Comparison of ENCODE assay signal across 9 mouse cellular contexts in the genomic region with DNA sequence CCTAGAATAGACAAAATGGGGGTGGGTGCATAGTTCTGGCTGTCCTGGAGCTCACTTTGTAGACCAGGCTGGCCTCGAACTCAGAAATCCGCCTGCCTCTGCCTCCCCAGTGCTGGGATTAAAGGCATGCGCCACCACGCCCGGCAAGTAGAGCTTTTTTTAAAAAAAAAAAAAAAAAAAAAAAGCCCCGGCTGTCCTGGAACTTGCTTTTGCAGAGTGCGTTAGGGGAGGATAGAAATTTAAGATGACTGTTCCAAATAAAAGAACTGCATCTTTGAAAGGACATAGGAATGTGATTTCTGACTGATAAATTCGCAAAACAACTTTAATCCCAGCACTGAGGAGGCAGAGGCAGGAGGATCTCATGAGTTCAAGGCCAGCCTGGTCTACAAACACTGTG. TPM values are rescaled to one million over a fixed set of nuclear protein-coding genes. Genes with fewer than 3 reads are reported as not detected.
A peak's percentile ranks its signal among the peaks of the same experiment; 100 is the strongest.
DNase-seq lines count a peak whose midpoint lies in the region; ATAC-seq lines count a peak whose summit lies in the region.
"Had no signal": no experiment of that assay in that cellular context is flagged by ENCODE, and none has a peak within 500 bp of the region (broad histone marks: within the 10 kb centered on the region; RNA-seq: fewer than 3 reads in every experiment).

No protein-coding gene starts in this region.

- peak overlapping the region; percentile 88 for H3K27ac ChIP-seq in kidney, embryonic 14.5 days (ENCODE audit: low read depth, low read length)
- no peak overlapping the region for H3K27ac ChIP-seq in brown adipose tissue, adult 24 weeks (replicated peaks; ENCODE audit: low read depth, low read length)
- H3K27ac ChIP-seq in hindbrain, embryonic 14.5 days, result peak overlapping the region; percentile 93
- H3K27ac ChIP-seq in midbrain, embryonic 13.5 days, result peak overlapping the region; percentile 94

- no peak for DNase-seq in kidney, postnatal 25 days
- DNase-seq in hindbrain, embryonic 14.5 days (ENCODE audit: low spot score), result no peak
- no peak for DNase-seq in urinary bladder, postnatal 25 days (ENCODE audit: low spot score)
- no peak for DNase-seq in urinary bladder, postnatal 36 days (ENCODE audit: low spot score in 2 of 2)
- DNase-seq in frontal cortex, adult 2 months (ENCODE audit: extremely low spot score in 1 of 2, low spot score in 1 of 2), result no peak

- H3K36me3 ChIP-seq in kidney, embryonic 14.5 days (ENCODE audit: control insufficient read depth, insufficient read depth, low read length), result no peaks in the 10 kb centered on the region
- no peaks in the 10 kb centered on the region for H3K36me3 ChIP-seq in hindbrain, embryonic 14.5 days (replicated peaks; ENCODE audit: control insufficient read depth, insufficient read depth)
- 0 out of 2 replicates have a peak, but pooled peaks cover 3% of the 10 kb centered on the region for H3K36me3 ChIP-seq in midbrain, embryonic 13.5 days

- H3K4me3 ChIP-seq in kidney, embryonic 14.5 days (ENCODE audit: low read length), result peak overlapping the region; percentile 70; the same call in 1 of the 2 replicates
- H3K4me3 ChIP-seq in brown adipose tissue, adult 24 weeks (ENCODE audit: insufficient read depth, low read depth, low read length), result peak overlapping the region; percentile 81
- peak overlapping the region; percentile 64 for H3K4me3 ChIP-seq in hindbrain, embryonic 14.5 days (replicated peaks; ENCODE audit: low read length)
- H3K4me3 ChIP-seq in midbrain, embryonic 13.5 days (replicated peaks), result peak overlapping the region; percentile 72

- WGBS in kidney, embryonic 14.5 days, result 85% methylated on average over 8 of the region's 8 CpGs
- 90% methylated on average over 8 of the region's 8 CpGs for WGBS in hindbrain, embryonic 14.5 days
- WGBS in midbrain, embryonic 13.5 days, result 81% methylated on average over 8 of the region's 8 CpGs

- no peak for ATAC-seq in kidney, embryonic 14.5 days (ENCODE audit: low FRiP score, low TSS enrichment)
- ATAC-seq in hindbrain, embryonic 14.5 days (ENCODE audit: low FRiP score), result no peak
- ATAC-seq in midbrain, embryonic 13.5 days, result no peak

- H3K27me3 ChIP-seq in kidney, embryonic 14.5 days (ENCODE audit: control insufficient read depth, insufficient read depth, low read length), result no peaks in the 10 kb centered on the region
- no peaks in the 10 kb centered on the region for H3K27me3 ChIP-seq in hindbrain, embryonic 14.5 days (ENCODE audit: control insufficient read depth, insufficient read depth, low read length)
- H3K27me3 ChIP-seq in midbrain, embryonic 13.5 days, result 0 out of 2 replicates have a peak, but pooled peaks cover 3% of the 10 kb centered on the region
- H3K27me3 ChIP-seq: Patski had no signal

- H3K9me3 ChIP-seq in kidney, embryonic 14.5 days (ENCODE audit: control insufficient read depth, low read length), result no peaks in the 10 kb centered on the region
- no peaks in the 10 kb centered on the region for H3K9me3 ChIP-seq in hindbrain, embryonic 14.5 days (ENCODE audit: control insufficient read depth, low read length)
- no peaks in the 10 kb centered on the region for H3K9me3 ChIP-seq in midbrain, embryonic 13.5 days

- peak overlapping the region; percentile 65; the same call in 1 of the 2 replicates for H3K4me2 ChIP-seq in kidney, embryonic 14.5 days (replicated peaks; ENCODE audit: low read depth, low read length)
- peak overlapping the region; percentile 61 for H3K4me2 ChIP-seq in hindbrain, embryonic 14.5 days (replicated peaks)
- peak overlapping the region; percentile 68 for H3K4me2 ChIP-seq in midbrain, embryonic 13.5 days (replicated peaks)

- H3K4me1 ChIP-seq in kidney, embryonic 14.5 days (ENCODE audit: control insufficient read depth, insufficient read depth, low read length), result peaks cover 7% of the 10 kb centered on the region; the same call in 1 of the 2 replicates
- peaks cover 2% of the 10 kb centered on the region for H3K4me1 ChIP-seq in brown adipose tissue, adult 24 weeks (ENCODE audit: control insufficient read depth, insufficient read depth, insufficient read length, low read length)
- peaks cover 10% of the 10 kb centered on the region; the same call in 1 of the 2 replicates for H3K4me1 ChIP-seq in hindbrain, embryonic 14.5 days (replicated peaks; ENCODE audit: control insufficient read depth, insufficient read depth, low read length)
- peaks cover 26% of the 10 kb centered on the region for H3K4me1 ChIP-seq in midbrain, embryonic 13.5 days (replicated peaks)

- H3K9ac ChIP-seq in kidney, embryonic 14.5 days (ENCODE audit: low read depth, low read length), result no peak overlapping the region; the same call in 1 of the 2 replicates
- peak overlapping the region; percentile 93; the same call in 1 of the 2 replicates for H3K9ac ChIP-seq in hindbrain, embryonic 14.5 days
- no peak overlapping the region; the same call in 1 of the 2 replicates for H3K9ac ChIP-seq in midbrain, embryonic 13.5 days (replicated peaks)

RNA-seq across cellular contexts. Expression of gene R3hdm2, which starts 0.5 kb away (rescaled TPM):
- polyA plus RNA-seq in kidney, embryonic 14.5 days (2014; fragmentation: Nextera tagmentation; extraction: Ambion mirVana), result 36.6 and 37.9 TPM in 2 replicates
- 70.7 and 78.5 TPM in 2 replicates for polyA plus RNA-seq in brown adipose tissue, adult 24 weeks (2012; ENCODE audit: insufficient read depth, insufficient read length, missing spikeins)
- polyA plus RNA-seq in hindbrain, embryonic 14.5 days (2014; fragmentation: Nextera tagmentation; extraction: Ambion mirVana), result 32.3 and 37.8 TPM in 2 replicates
- 35.0 and 36.1 TPM in 2 replicates for polyA plus RNA-seq in midbrain, embryonic 13.5 days (2015; fragmentation: Nextera tagmentation; extraction: Ambion mirVana)
- 179 and 210 TPM in 2 replicates for polyA plus RNA-seq in frontal cortex, adult 2 months (2012; rRNA removed)

RNA-seq across cellular contexts. Expression of gene Inhbc, which starts 9.4 kb away (rescaled TPM):
- 0.10 and 0.22 TPM in 2 replicates for polyA plus RNA-seq in kidney, embryonic 14.5 days (2014; fragmentation: Nextera tagmentation; extraction: Ambion mirVana)
- polyA plus RNA-seq in brown adipose tissue, adult 24 weeks (2012; ENCODE audit: insufficient read depth, insufficient read length, missing spikeins), result not detected in 2 replicates
- not detected in 2 replicates for polyA plus RNA-seq in hindbrain, embryonic 14.5 days (2014; fragmentation: Nextera tagmentation; extraction: Ambion mirVana)
- polyA plus RNA-seq in midbrain, embryonic 13.5 days (2015; fragmentation: Nextera tagmentation; extraction: Ambion mirVana), result not detected in 2 replicates
- polyA plus RNA-seq in frontal cortex, adult 2 months (2012; rRNA removed), result not detected in 2 replicates
- polyA plus RNA-seq: Patski had no signal

RNA-seq across cellular contexts. Expression of gene Inhbe, which starts 25.4 kb away (rescaled TPM):
- polyA plus RNA-seq in kidney, embryonic 14.5 days (2014; fragmentation: Nextera tagmentation; extraction: Ambion mirVana), result 0.07 and 0.08 TPM in 2 replicates
- polyA plus RNA-seq in brown adipose tissue, adult 24 weeks (2012; ENCODE audit: insufficient read depth, insufficient read length, missing spikeins), result not detected in 2 replicates
- 0.04 TPM in 1 of 2 replicates, not detected in the other for polyA plus RNA-seq in hindbrain, embryonic 14.5 days (2014; fragmentation: Nextera tagmentation; extraction: Ambion mirVana)
- 0.04 TPM in 1 of 2 replicates, not detected in the other for polyA plus RNA-seq in midbrain, embryonic 13.5 days (2015; fragmentation: Nextera tagmentation; extraction: Ambion mirVana)
- polyA plus RNA-seq in frontal cortex, adult 2 months (2012; rRNA removed), result 0.10 and 0.13 TPM in 2 replicates

RNA-seq across cellular contexts. Expression of gene Gli1, which starts 37.9 kb away (rescaled TPM):
- 8.2 and 9.2 TPM in 2 replicates for polyA plus RNA-seq in kidney, embryonic 14.5 days (2014; fragmentation: Nextera tagmentation; extraction: Ambion mirVana)
- polyA plus RNA-seq in brown adipose tissue, adult 24 weeks (2012; ENCODE audit: insufficient read depth, insufficient read length, missing spikeins), result 0.79 TPM in 1 of 2 replicates, not detected in the other
- polyA plus RNA-seq in hindbrain, embryonic 14.5 days (2014; fragmentation: Nextera tagmentation; extraction: Ambion mirVana), result 1.3 and 1.6 TPM in 2 replicates
- 1.3 and 1.5 TPM in 2 replicates for polyA plus RNA-seq in midbrain, embryonic 13.5 days (2015; fragmentation: Nextera tagmentation; extraction: Ambion mirVana)
- 2.0 and 3.2 TPM in 2 replicates for polyA plus RNA-seq in frontal cortex, adult 2 months (2012; rRNA removed)

RNA-seq across cellular contexts. Expression of gene Arhgap9, which starts 57.9 kb away (rescaled TPM):
- polyA plus RNA-seq in kidney, embryonic 14.5 days (2014; fragmentation: Nextera tagmentation; extraction: Ambion mirVana), result 3.0 and 3.1 TPM in 2 replicates
- polyA plus RNA-seq in brown adipose tissue, adult 24 weeks (2012; ENCODE audit: insufficient read depth, insufficient read length, missing spikeins), result 0.87 and 1.9 TPM in 2 replicates
- 0.88 and 1.1 TPM in 2 replicates for polyA plus RNA-seq in hindbrain, embryonic 14.5 days (2014; fragmentation: Nextera tagmentation; extraction: Ambion mirVana)
- 0.77 and 1.4 TPM in 2 replicates for polyA plus RNA-seq in midbrain, embryonic 13.5 days (2015; fragmentation: Nextera tagmentation; extraction: Ambion mirVana)
- 1.1 and 1.3 TPM in 2 replicates for polyA plus RNA-seq in frontal cortex, adult 2 months (2012; rRNA removed)
- polyA plus RNA-seq: Patski had no signal
